8 mouse cellular contexts compared by ENCODE assay signal in the genomic region with DNA sequence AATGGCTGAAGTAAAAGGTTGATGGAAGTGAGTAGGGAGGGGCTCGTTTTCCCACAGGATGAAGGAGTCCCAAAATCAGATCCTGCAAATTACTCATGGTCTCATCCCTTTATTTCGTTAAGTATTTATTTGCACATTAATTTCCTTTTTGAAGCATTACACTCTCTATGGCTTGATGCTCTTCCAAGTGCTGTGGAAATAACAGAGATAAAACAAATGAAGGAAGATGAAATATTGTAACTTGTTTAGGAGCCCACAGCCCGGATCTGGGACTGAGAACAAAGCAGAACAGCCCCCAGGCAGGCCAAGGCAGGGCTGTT.
A peak's percentile ranks its signal among the peaks of the same experiment; 100 is the strongest.
DNase-seq lines count a peak whose midpoint lies in the region; ATAC-seq and TF ChIP-seq lines count a peak whose summit lies in the region.
"Not testable (repeated sequence)": the region's sequence is repeated elsewhere in the genome, so short reads cannot be mapped to it uniquely, and the experiment has no call there.

No protein-coding gene starts in this region.

- peak overlapping the region; percentile 28; the same call in 1 of the 2 replicates for H3K4me2 ChIP-seq in forebrain, embryonic 15.5 days (replicated peaks)
- 0 out of 2 replicates have a peak overlapping the region, but pooled peaks have one; percentile 15 for H3K4me2 ChIP-seq in hindbrain, embryonic 13.5 days
- peak overlapping the region; percentile 36; the same call in 1 of the 2 replicates for H3K4me2 ChIP-seq in lung, embryonic 15.5 days
- H3K4me2 ChIP-seq in neural tube, embryonic 11.5 days (ENCODE audit: low read depth) = not testable (repeated sequence)

- not testable (repeated sequence) for H3K9me3 ChIP-seq in forebrain, embryonic 15.5 days; hindbrain, embryonic 13.5 days; lung, embryonic 15.5 days; neural tube, embryonic 11.5 days (ENCODE audit: control insufficient read depth, low read length)

- DNase-seq in MEL-GATA-1-ER (ENCODE audit: extremely low read depth, low read depth) = peak; percentile 95
- peak; percentile 18 for DNase-seq in embryo, embryonic 11 days
- DNase-seq in left cerebral cortex, adult 2 months (ENCODE audit: extremely low spot score in 1 of 2, low spot score in 2 of 2) = not testable (repeated sequence)
- DNase-seq in neural tube, embryonic 11.5 days (ENCODE audit: low spot score) = peak; percentile 7

- peak overlapping the region; percentile 49 for H3K4me3 ChIP-seq in forebrain, embryonic 15.5 days
- H3K4me3 ChIP-seq in hindbrain, embryonic 13.5 days = peak overlapping the region; percentile 47
- H3K4me3 ChIP-seq in left cerebral cortex, adult 2 months = peak overlapping the region; percentile 75
- peak overlapping the region; percentile 49 for H3K4me3 ChIP-seq in lung, embryonic 15.5 days
- H3K4me3 ChIP-seq in neural tube, embryonic 11.5 days (ENCODE audit: low read depth, low read length) = not testable (repeated sequence)
- peak overlapping the region; percentile 39; the same call in 1 of the 2 replicates for H3K4me3 ChIP-seq in testis, adult 2 months (ENCODE audit: control insufficient read depth, low read depth, low read length)

- H3K36me3 ChIP-seq in forebrain, embryonic 15.5 days; hindbrain, embryonic 13.5 days; lung, embryonic 15.5 days; neural tube, embryonic 11.5 days (ENCODE audit: control insufficient read depth, insufficient read depth, low read length); testis, adult 2 months (ENCODE audit: control insufficient read depth, insufficient read depth, low read length): not testable (repeated sequence)

- 40% methylated on average over 3 of the region's 3 CpGs for WGBS in forebrain, embryonic 15.5 days
- 35% methylated on average over 3 of the region's 3 CpGs for WGBS in hindbrain, embryonic 13.5 days
- WGBS in lung, embryonic 15.5 days = 22% methylated on average over 3 of the region's 3 CpGs
- 38% methylated on average over 3 of the region's 3 CpGs for WGBS in neural tube, embryonic 11.5 days

- ATAC-seq in forebrain, embryonic 15.5 days (replicated peaks); hindbrain, embryonic 13.5 days (ENCODE audit: low FRiP score); lung, embryonic 15.5 days (ENCODE audit: borderline replicate concordance, extremely low read depth, low FRiP score, low TSS enrichment); neural tube, embryonic 11.5 days (ENCODE audit: insufficient read depth, low FRiP score, low TSS enrichment): not testable (repeated sequence)

- TF ChIP-seq POLR2A in testis, adult 2 months (IDR thresholded peaks at IDR 0.05; ENCODE audit: control insufficient read depth, low read depth, low read length) = not testable (repeated sequence)

- H3K4me1 ChIP-seq in forebrain, embryonic 15.5 days; hindbrain, embryonic 13.5 days (replicated peaks); lung, embryonic 15.5 days; neural tube, embryonic 11.5 days (ENCODE audit: control insufficient read depth, insufficient read depth, low read length); testis, adult 2 months (ENCODE audit: control insufficient read depth, insufficient read depth, low read length): not testable (repeated sequence)

- H3K9ac ChIP-seq in forebrain, embryonic 15.5 days (replicated peaks) = peak overlapping the region; percentile 56; the same call in 1 of the 2 replicates
- not testable (repeated sequence) for H3K9ac ChIP-seq in hindbrain, embryonic 13.5 days; lung, embryonic 15.5 days; neural tube, embryonic 11.5 days (ENCODE audit: low read length)

- intact Hi-C loops in left cerebral cortex, adult 2 months (cut with DNase I) = not testable (repeated sequence)

- TF ChIP-seq CTCF in left cerebral cortex, adult 2 months (IDR thresholded peaks at IDR 0.05); testis, adult 2 months (IDR thresholded peaks at IDR 0.05; ENCODE audit: control insufficient read depth, insufficient read depth, insufficient replicate concordance, low read depth, low read length): not testable (repeated sequence)

- not testable (repeated sequence) for H3K27me3 ChIP-seq in forebrain, embryonic 15.5 days; hindbrain, embryonic 13.5 days; lung, embryonic 15.5 days; neural tube, embryonic 11.5 days (ENCODE audit: control insufficient read depth, insufficient read depth, low read length); testis, adult 2 months (ENCODE audit: control insufficient read depth, insufficient read depth, low read length)

- H3K27ac ChIP-seq in forebrain, embryonic 15.5 days (replicated peaks); hindbrain, embryonic 13.5 days; left cerebral cortex, adult 2 months; lung, embryonic 15.5 days; neural tube, embryonic 11.5 days (ENCODE audit: low read depth, low read length); testis, adult 2 months (ENCODE audit: control insufficient read depth, insufficient read depth, low read depth, low read length): not testable (repeated sequence)
